Mouse (Mus musculus) hindbrain, postnatal 0 days (tissue): ENCODE results near the gene Tbx6. TPM values are rescaled to one million over a fixed set of nuclear protein-coding genes. Genes with fewer than 3 reads are reported as not detected.

Experiments
- ATAC-seq: fragments of 200-750 bp; cut with Nextera tagmentation; 2 replicates; pipeline ENCODE4 v1.8.0; 2017; ENCODE audit warnings: mild to moderate bottlenecking, moderate TSS enrichment, moderate library complexity
- DNase-seq: peaks from one replicate; pipeline ENCODE4 v3.0.0-alpha.2; 2015; ENCODE audit warnings: low spot score
- H3K27ac ChIP-seq: fragments of 300-500 bp; sonication (generic); 2 replicates; pipeline ENCODE4 v1.5.1; 2014; ENCODE audit warnings: mild to moderate bottlenecking
- H3K27me3 ChIP-seq: fragments of 300-500 bp; sonication (generic); 2 replicates; pipeline ENCODE4 v1.6.1; 2014; ENCODE audit warnings: low read length, mixed read lengths; ENCODE audit not compliant: insufficient read depth
- H3K36me3 ChIP-seq: fragments of 300-500 bp; sonication (generic); 2 replicates; pipeline ENCODE4 v1.6.1; 2014; ENCODE audit warnings: low read length, mixed read lengths; ENCODE audit not compliant: insufficient read depth
- H3K4me1 ChIP-seq: fragments of 300-500 bp; sonication (generic); 2 replicates; pipeline ENCODE4 v1.6.1; 2014; ENCODE audit warnings: antibody characterized with exemption, low read length, mixed read lengths; ENCODE audit not compliant: insufficient read depth
- H3K4me2 ChIP-seq: fragments of 300-500 bp; sonication (generic); 2 replicates; pipeline ENCODE4 v1.6.1; 2014; ENCODE audit warnings: low read depth, mild to moderate bottlenecking, low read length, moderate library complexity, mixed read lengths
- H3K4me3 ChIP-seq: fragments of 300-500 bp; sonication (generic); 2 replicates; pipeline ENCODE4 v1.5.1; 2014; ENCODE audit warnings: low read length
- H3K9ac ChIP-seq: fragments of 300-500 bp; sonication (generic); replicated peaks from 2 replicates; pipeline ENCODE4 v1.6.1; 2014; ENCODE audit warnings: mild to moderate bottlenecking, low read length, moderate library complexity, mixed read lengths
- H3K9me3 ChIP-seq: fragments of 300-500 bp; sonication (generic); 2 replicates; pipeline ENCODE4 v1.6.1; 2016; ENCODE audit warnings: low read length, mixed read lengths
- CTCF ChIP-seq: IDR thresholded peaks from 2 replicates; pipeline ENCODE4 v1.5.1; 2016; ENCODE audit warnings: antibody characterized with exemption, control low read depth, low read depth
- WGBS: fragments of 180-500 bp; shearing (Covaris S2); extraction: QIAGEN DNeasy Blood & Tissue Kit; methylation state at CpG from one replicate; pipeline ENCODE4 v1.1.7; 2014; 5-methylcytosine and 5-hydroxymethylcytosine counted together
- polyA plus RNA-seq: library from polyadenylated mRNA; unstranded; fragments of >200 nt; fragmentation: Nextera tagmentation; extraction: Ambion mirVana; gene quantifications from 2 replicates; pipeline ENCODE4 v1.2.1, GENCODE M21; 2015
- total RNA-seq: library from RNA; depleted of rRNA; stranded (reverse); fragments of >200 nt; gene quantifications from 2 replicates; pipeline ENCODE4 v1.2.3, GENCODE M21; 2014

The Tbx6 gene
- total and polyA plus RNA-seq, 2 experiments from 2014 or later: 0.16 to 0.29 TPM

- DNase-seq (no peak), ATAC-seq (no peak)
- Histone ChIP-seq H3K4me1 (peaks cover 28% of the 10 kb centered on the region), H3K4me2 (peak overlapping the region; percentile 96), H3K9ac (peak overlapping the region; percentile 54; the same call in 1 of the 2 replicates), H3K27me3 (no peaks in the 10 kb centered on the region), H3K36me3 (peaks cover 22% of the 10 kb centered on the region), H3K27ac (no peak overlapping the region), H3K4me3 (no peak overlapping the region), H3K9me3 (no peaks in the 10 kb centered on the region)
- no peak for TF ChIP-seq CTCF
- 39% methylated on average over 11 of the region's 11 CpGs for whole genome bisulfite sequencing
Measured at GRCm38 (mm10) chr7:126781661-126782370, 533 bp downstream of the Tbx6 start.

- Histone ChIP-seq H3K27me3 (no peaks in the 10 kb centered on the region), H3K9me3 (no peaks in the 10 kb centered on the region), H3K27ac (no peak overlapping the region), H3K4me2 (no peak overlapping the region), H3K36me3 (peaks cover 31% of the 10 kb centered on the region), H3K4me1 (peaks cover 20% of the 10 kb centered on the region), H3K4me3 (no peak overlapping the region), H3K9ac (no peak overlapping the region)
- no peak for TF ChIP-seq CTCF
- DNase-seq (no peak), ATAC-seq (no peak)
- WGBS: 84% methylated on average over 13 of the region's 13 CpGs
Measured at GRCm38 (mm10) chr7:126782693-126783092, 1.4 kb downstream of the Tbx6 start.

GRCm38 (mm10) chr7:126784469-126784868 lies 3.2 kb downstream of the Tbx6 start:
- Histone ChIP-seq H3K9ac (no peak overlapping the region), H3K9me3 (no peaks in the 10 kb centered on the region), H3K27me3 (no peaks in the 10 kb centered on the region), H3K27ac (no peak overlapping the region), H3K4me3 (no peak overlapping the region), H3K4me2 (no peak overlapping the region), H3K4me1 (peaks cover 18% of the 10 kb centered on the region; the same call in 1 of the 2 replicates), H3K36me3 (peaks cover 47% of the 10 kb centered on the region)
- 83% methylated on average over 7 of the region's 7 CpGs for WGBS
- ATAC-seq: no peak
- DNase-seq: no peak
- no peak for TF ChIP-seq CTCF

GRCm38 (mm10) chr7:126785056-126785455 lies 3.8 kb downstream of the Tbx6 start:
- Histone ChIP-seq H3K9ac (no peak overlapping the region), H3K4me1 (peaks cover 12% of the 10 kb centered on the region; the same call in 1 of the 2 replicates), H3K27me3 (no peaks in the 10 kb centered on the region), H3K4me3 (no peak overlapping the region), H3K9me3 (no peaks in the 10 kb centered on the region), H3K27ac (no peak overlapping the region), H3K36me3 (peaks cover 47% of the 10 kb centered on the region), H3K4me2 (no peak overlapping the region)
- DNase-seq (no peak), ATAC-seq (no peak)
- TF ChIP-seq CTCF: no peak
- WGBS: 91% methylated on average over 4 of the region's 4 CpGs

GRCm38 (mm10) chr7:126786142-126786541 lies 4.9 kb downstream of the Tbx6 start:
- Histone ChIP-seq H3K4me2 (no peak overlapping the region), H3K27me3 (no peaks in the 10 kb centered on the region), H3K27ac (no peak overlapping the region), H3K9ac (no peak overlapping the region), H3K4me3 (no peak overlapping the region), H3K4me1 (0 out of 2 replicates have a peak, but pooled peaks cover 5% of the 10 kb centered on the region), H3K36me3 (peaks cover 47% of the 10 kb centered on the region), H3K9me3 (no peaks in the 10 kb centered on the region)
- no peak for TF ChIP-seq CTCF
- ATAC-seq (no peak), DNase-seq (no peak)
- 89% methylated on average over 14 of the region's 14 CpGs for WGBS

GRCm38 (mm10) chr7:126789141-126789540 lies 7.9 kb downstream of the Tbx6 start:
- Histone ChIP-seq H3K4me3 (no peak overlapping the region), H3K9ac (no peak overlapping the region), H3K36me3 (peaks cover 46% of the 10 kb centered on the region), H3K4me1 (0 out of 2 replicates have a peak, but pooled peaks cover 3% of the 10 kb centered on the region), H3K27me3 (no peaks in the 10 kb centered on the region), H3K27ac (no peak overlapping the region), H3K4me2 (no peak overlapping the region), H3K9me3 (no peaks in the 10 kb centered on the region)
- TF ChIP-seq CTCF: no peak
- 88% methylated on average over 4 of the region's 4 CpGs for WGBS
- ATAC-seq (no peak), DNase-seq (no peak)
